Mouse (Mus musculus) adrenal gland, postnatal 10 days (tissue): Measurements from ENCODE around the gene Snx30. TPM values are rescaled to one million over a fixed set of nuclear protein-coding genes. Genes with fewer than 3 reads are reported as not detected.
A peak's percentile ranks its signal among the peaks of the same experiment; 100 is the strongest.
"Not testable (repeated sequence)": the region's sequence is repeated elsewhere in the genome, so short reads cannot be mapped to it uniquely, and the experiment has no call there.

Experiments
- DNase-seq: peaks from one replicate; pipeline ENCODE4 v3.0.0; 2021; ENCODE audit warnings: mixed read lengths
- long read RNA-seq, 2 experiments: library from polyadenylated mRNA; stranded (forward); transcript quantifications; one replicate each; pipeline ENCODE4 v2.0.0; 2021
- total RNA-seq, 2 experiments: library from RNA; stranded (reverse); gene quantifications; 2 replicates each; pipeline ENCODE4 v1.2.3; 2021

The Snx30 gene
- 1 to 10 TPM; 8.0 to 8.9 TPM for total RNA-seq
- long read RNA-seq, experiment 1, full-length matches to known transcripts, result 2 of 3 reads
- long read RNA-seq, experiment 1, partial matches to known transcripts, result 0 of 3 reads
- long read RNA-seq, experiment 1, other reads (novel, unspliced or antisense), result 1 of 3 reads
- long read RNA-seq, experiment 2, full-length matches to known transcripts, result 2 of 2 reads
- long read RNA-seq, experiment 2, partial matches to known transcripts, result 0 of 2 reads
- long read RNA-seq, experiment 2, other reads (novel, unspliced or antisense), result 0 of 2 reads

- peak; percentile 95 for DNase-seq
Observed at GRCm38 (mm10) chr4:59805181-59805967, at the start of gene Snx30. TSS of gene Snx30 (plus strand) at chr4:59805840.

GRCm38 (mm10) chr4:59756332-59757082 is 49.1 kb upstream of the Snx30 start:
- peak; percentile 86 for DNase-seq

DNA sequence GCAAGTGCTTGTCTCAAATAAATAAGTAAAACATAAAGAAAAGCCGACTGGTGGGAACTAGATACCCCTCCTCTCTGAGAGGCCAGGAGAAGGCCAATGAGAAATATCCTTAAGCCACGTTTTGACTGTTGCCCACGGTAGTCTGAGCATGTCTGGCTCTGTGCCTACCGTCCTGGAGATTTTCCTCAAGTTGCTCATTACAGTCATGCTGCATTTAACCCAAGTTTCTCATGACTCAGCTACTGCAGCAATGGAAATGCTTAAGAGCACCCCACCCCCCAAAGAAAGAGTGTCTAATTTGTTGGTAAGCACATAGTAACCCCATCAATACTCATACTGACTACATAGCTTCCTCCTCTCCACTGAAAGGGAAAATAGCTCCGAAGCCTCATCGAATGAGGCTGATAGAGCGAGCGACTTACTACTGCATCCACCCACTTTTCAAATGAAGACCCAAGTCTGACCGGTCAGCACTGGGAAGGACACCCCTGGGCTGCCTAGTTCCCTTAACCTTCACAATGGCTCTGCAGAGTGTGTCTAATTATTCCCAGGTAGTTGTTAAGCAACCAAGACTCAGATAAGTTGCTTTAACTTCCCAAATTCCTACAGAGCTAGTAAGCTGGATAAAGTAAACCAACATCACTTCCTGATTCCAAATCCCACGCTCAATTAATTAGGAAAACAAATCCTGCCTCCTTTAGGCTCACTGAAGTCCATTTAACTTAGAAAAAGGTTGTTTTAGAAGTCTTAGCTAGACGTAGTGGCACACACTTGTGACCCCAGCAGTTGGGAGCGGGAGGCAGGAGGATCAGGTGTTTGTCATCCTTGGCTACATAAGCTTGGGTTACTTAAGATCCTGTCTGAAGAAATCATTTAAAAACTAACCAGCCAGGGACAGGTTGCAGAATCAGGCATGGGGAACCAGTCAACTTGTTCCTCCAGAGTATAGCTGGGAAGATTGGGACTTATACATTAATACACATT is 47.9 kb upstream of the Snx30 start:
- no peak for DNase-seq

DNA sequence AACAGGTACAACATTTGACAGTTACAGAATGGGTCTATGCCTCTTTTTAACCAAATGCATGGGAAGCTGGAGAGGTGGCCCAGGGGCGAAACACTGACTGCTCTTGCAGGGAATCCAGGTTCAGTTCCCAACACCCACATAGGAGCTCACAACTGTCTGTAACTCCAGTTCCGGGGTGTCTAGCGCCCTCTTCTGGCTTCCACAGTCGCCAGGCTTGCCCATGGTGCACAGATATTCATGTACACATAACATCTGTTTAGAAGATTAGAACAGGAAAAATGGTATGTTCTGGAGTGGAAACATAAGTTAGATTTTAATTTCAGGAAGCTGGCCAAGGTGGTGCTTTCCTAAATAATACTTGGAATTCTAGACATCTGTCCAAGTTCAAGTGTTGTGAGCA is 45.6 kb upstream of the Snx30 start:
- no peak for DNase-seq

GRCm38 (mm10) chr4:59760636-59761364 is 44.8 kb upstream of the Snx30 start:
- DNase-seq, result peak; percentile 73

GRCm38 (mm10) chr4:59761365-59761729 is 44.3 kb upstream of the Snx30 start:
- DNase-seq, result peak; percentile 40

- no peak for DNase-seq
Observed at GRCm38 (mm10) chr4:59764950-59765349, 40.7 kb upstream of the Snx30 start.

- DNase-seq, result peak; percentile 28
Observed at GRCm38 (mm10) chr4:59765385-59766005, 40.1 kb upstream of the Snx30 start.

DNA sequence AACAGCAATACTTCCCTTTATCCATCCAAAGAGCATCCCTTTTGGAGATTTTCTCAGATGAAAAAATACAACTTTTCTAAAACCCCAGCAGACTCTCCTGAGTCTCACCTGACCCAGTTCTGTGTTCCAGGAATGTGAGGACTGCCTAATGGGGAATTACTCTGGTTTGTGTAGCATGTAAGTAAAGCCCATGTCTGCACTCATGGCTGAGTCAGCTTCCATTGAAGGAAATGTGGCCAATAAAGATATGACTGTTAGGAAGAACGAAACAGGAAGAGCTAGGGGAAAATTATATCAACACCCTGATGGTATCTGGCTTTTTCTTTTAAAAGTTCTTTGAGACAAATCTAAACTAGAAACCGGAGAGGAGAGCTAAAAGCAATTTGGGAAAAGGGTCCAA is 37.9 kb upstream of the Snx30 start:
- DNase-seq, result no peak

GRCm38 (mm10) chr4:59772171-59772879 is 33.3 kb upstream of the Snx30 start:
- DNase-seq, result peak; percentile 47

- no peak for DNase-seq
Observed at GRCm38 (mm10) chr4:59777828-59778227, 27.8 kb upstream of the Snx30 start.

DNA sequence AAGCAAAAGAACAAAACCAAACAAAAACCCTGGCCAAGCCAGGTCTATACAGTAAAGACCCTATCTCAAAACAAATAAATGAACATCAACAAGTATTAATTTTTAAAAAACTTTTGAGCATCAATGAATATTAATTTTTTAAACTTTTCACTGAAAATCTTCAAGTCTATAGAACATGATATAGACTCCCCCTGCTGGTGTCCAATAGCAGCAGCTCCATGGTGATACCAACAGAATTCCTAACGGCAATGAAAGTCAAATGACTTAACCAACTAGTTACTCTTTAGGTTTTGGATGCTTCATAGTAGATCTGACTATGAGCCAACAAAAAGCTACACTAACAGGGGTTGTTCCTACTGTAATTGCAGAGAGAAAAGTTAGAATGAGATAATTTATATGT is 25.1 kb upstream of the Snx30 start:
- DNase-seq, result no peak

GRCm38 (mm10) chr4:59782853-59783684 is 22.6 kb upstream of the Snx30 start:
- DNase-seq, result peak; percentile 22

DNA sequence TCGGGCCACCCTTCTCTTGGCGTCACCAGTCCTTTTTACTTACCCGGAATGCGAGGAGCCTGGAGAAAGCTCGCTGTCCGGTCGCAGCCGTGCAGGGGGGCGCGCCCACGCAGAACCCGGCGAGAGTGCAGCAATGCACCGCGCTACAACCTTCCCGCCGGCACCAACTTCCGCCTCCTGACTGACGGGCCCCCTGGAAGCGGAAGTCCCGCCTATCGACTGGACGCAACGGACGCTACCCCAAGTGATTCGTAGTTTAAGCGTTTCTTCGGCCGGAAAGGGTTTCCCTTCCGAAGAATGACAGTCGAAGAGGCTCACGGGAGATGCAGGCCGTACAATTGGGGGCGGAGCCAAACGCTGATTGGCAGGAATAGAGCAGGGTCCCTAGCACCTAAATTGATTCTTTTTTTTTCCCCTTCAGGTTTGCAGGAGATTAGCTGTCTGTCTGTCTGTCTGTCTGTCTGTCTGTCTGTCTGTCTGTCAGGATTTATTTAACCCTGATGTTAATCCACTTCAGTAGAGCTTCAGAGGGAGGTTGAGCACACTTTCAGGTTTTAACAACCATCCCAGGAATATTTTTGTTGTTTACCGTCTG is 21.9 kb upstream of the Snx30 start:
- peak; percentile 96 for DNase-seq

- DNase-seq, result no peak
Observed at GRCm38 (mm10) chr4:59785412-59785811, 20.2 kb upstream of the Snx30 start.

- DNase-seq, result peak; percentile 88
Observed at GRCm38 (mm10) chr4:59786661-59787060, 19.0 kb upstream of the Snx30 start.

DNA sequence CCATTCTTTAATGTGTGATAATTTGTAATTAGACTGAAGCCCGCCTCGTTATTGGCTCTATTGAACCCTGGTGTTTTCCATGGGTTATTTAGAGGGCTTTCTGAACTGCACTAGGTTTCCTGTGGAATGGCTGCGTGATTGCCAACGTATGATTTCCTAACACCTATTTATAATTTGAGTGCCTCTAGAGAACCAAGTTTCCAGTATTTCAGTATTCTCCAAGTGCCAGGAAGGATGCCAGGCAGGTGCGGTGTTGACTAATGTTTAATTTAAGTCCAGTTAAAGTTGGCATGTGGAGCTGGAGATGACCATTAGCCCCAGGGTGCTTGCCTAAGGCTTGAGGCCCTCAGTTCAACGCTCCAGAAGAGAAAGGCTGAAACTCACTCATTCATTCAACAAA is 18.5 kb upstream of the Snx30 start:
- peak; percentile 41 for DNase-seq

- no peak for DNase-seq
Observed at GRCm38 (mm10) chr4:59789015-59789414, 16.6 kb upstream of the Snx30 start.

- DNase-seq, result not testable (repeated sequence)
Observed at GRCm38 (mm10) chr4:59793626-59794025, 12.0 kb upstream of the Snx30 start.
